ENCODE assay signal across 18 mouse cellular contexts in the genomic region with DNA sequence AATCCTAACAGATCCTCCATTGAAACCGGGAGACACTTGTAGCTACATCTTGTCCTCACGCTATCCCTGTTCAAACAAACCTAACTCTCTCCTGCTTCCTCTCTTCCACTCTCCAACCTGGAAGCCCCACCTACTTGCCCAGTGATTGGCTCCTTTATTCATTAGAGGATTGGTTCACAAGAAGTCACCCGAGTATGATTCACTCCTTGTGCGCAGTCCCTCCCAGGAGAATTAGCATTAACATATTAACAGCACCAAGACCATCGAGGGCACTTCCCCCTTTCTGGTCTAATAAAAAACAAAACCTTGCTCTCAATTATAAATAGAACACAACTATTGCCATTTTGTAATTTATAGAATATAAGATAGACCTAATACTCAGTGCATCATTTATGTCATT. TPM values are rescaled to one million over a fixed set of nuclear protein-coding genes. Genes with fewer than 3 reads are reported as not detected.
"Had no signal": no experiment of that assay in that cellular context is flagged by ENCODE, and none has a peak within 500 bp of the region (broad histone marks: within the 10 kb centered on the region; RNA-seq: fewer than 3 reads in every experiment).

No protein-coding gene starts in this region.

- H3K4me3 ChIP-seq: neural tube, embryonic 12.5 days; neural tube, embryonic 13.5 days; neural tube, embryonic 15.5 days; stomach, embryonic 15.5 days had no signal

- H3K4me2 ChIP-seq: neural tube, embryonic 12.5 days; neural tube, embryonic 13.5 days; neural tube, embryonic 15.5 days; stomach, embryonic 15.5 days had no signal

- H3K36me3 ChIP-seq: neural tube, embryonic 12.5 days; neural tube, embryonic 13.5 days; neural tube, embryonic 15.5 days; stomach, embryonic 15.5 days had no signal

- H3K4me1 ChIP-seq: neural tube, embryonic 12.5 days; neural tube, embryonic 13.5 days; neural tube, embryonic 15.5 days; stomach, embryonic 15.5 days had no signal

- H3K9me3 ChIP-seq: neural tube, embryonic 12.5 days; neural tube, embryonic 13.5 days; neural tube, embryonic 15.5 days; stomach, embryonic 15.5 days had no signal

- DNase-seq: retina, postnatal 1 day; right cerebral cortex, adult 18-20 months; right cerebral cortex, postnatal 14 days; right cerebral cortex, postnatal 25 days; right cerebral cortex, postnatal 4 days; spleen, adult 18-20 months; thymus, adult 18-20 months; thymus, adult 2 months; thymus, postnatal 14 days; thymus, postnatal 25 days; thymus, postnatal 36 days; thymus, postnatal 4 days had no signal

- H3K9ac ChIP-seq: neural tube, embryonic 12.5 days; neural tube, embryonic 13.5 days; neural tube, embryonic 15.5 days; stomach, embryonic 15.5 days had no signal

- H3K27ac ChIP-seq: neural tube, embryonic 12.5 days; neural tube, embryonic 13.5 days; neural tube, embryonic 15.5 days; stomach, embryonic 15.5 days; stomach, postnatal 0 days had no signal

RNA-seq across cellular contexts. Expression of gene Bves, which starts 40.5 kb away (rescaled TPM):
- total RNA-seq: neutrophil, adult 5-6 weeks had no signal
